Mouse (Mus musculus): ENCODE data around the gene Lgi2. TPM values are rescaled to one million over a fixed set of nuclear protein-coding genes. Genes with fewer than 3 reads are reported as not detected.

Gene Lgi2
- total RNA-seq, 2 experiments from 2014 or later = not detected

Other genes with a start within 250 kb of the Lgi2 start
- gene Sod3, start 202.7 kb downstream of the Lgi2 start, total RNA-seq (2015; ENCODE audit: low replicate concordance) = not detected in 2 replicates
- gene Sod3, start 202.7 kb downstream of the Lgi2 start, total RNA-seq (2017; ENCODE audit: low replicate concordance) = 0.30 TPM in 1 of 2 replicates, not detected in the other
- gene Ccdc149, start 94.9 kb downstream of the Lgi2 start, total RNA-seq (2015; ENCODE audit: low replicate concordance) = not detected in 2 replicates
- gene Ccdc149, start 94.9 kb downstream of the Lgi2 start, total RNA-seq (2017; ENCODE audit: low replicate concordance) = 0.64 TPM in 1 of 2 replicates, not detected in the other
- 8.3 and 15.5 TPM in 2 replicates for gene Sepsecs, start 103.2 kb upstream of the Lgi2 start, total RNA-seq (2015; ENCODE audit: low replicate concordance)
- 10.1 and 27.7 TPM in 2 replicates for gene Sepsecs, start 103.2 kb upstream of the Lgi2 start, total RNA-seq (2017; ENCODE audit: low replicate concordance)
- 68.3 and 81.1 TPM in 2 replicates for gene Pi4k2b, start 175.1 kb upstream of the Lgi2 start, total RNA-seq (2015; ENCODE audit: low replicate concordance)
- 80.4 and 123 TPM in 2 replicates for gene Pi4k2b, start 175.1 kb upstream of the Lgi2 start, total RNA-seq (2017; ENCODE audit: low replicate concordance)
- 14.1 and 16.8 TPM in 2 replicates for gene Zcchc4, start 208.9 kb upstream of the Lgi2 start, total RNA-seq (2015; ENCODE audit: low replicate concordance)
- gene Zcchc4, start 208.9 kb upstream of the Lgi2 start, total RNA-seq (2017; ENCODE audit: low replicate concordance) = 14.8 and 16.0 TPM in 2 replicates

All from erythroid progenitor cell, adult 5-6 weeks (primary cell).